Mouse (Mus musculus) MEL-GATA-1-ER (cell line): ENCODE measurements around the gene Ndufc1.
A peak's percentile ranks its signal among the peaks of the same experiment; 100 is the strongest.
"Not testable (repeated sequence)": the region's sequence is repeated elsewhere in the genome, so short reads cannot be mapped to it uniquely, and the experiment has no call there.

Experiments used
- DNase-seq: peaks from one replicate; pipeline ENCODE4 v3.0.0-alpha.2; 2012; ENCODE audit warnings: low read depth; ENCODE audit errors: extremely low read depth

Ndufc1 gene

GRCm38 (mm10) chr3:51371826-51372225 lies 37.0 kb downstream of the Ndufc1 start:
- no peak for DNase-seq

- no peak for DNase-seq
These were observed 40.8 kb downstream of the Ndufc1 start for GRCm38 (mm10) chr3:51368011-51368410.

- DNase-seq: no peak
These were observed 41.9 kb downstream of the Ndufc1 start for GRCm38 (mm10) chr3:51366926-51367325.

GRCm38 (mm10) chr3:51365517-51365882 lies 43.3 kb downstream of the Ndufc1 start:
- no peak for DNase-seq

GRCm38 (mm10) chr3:51364703-51365516 lies 43.9 kb downstream of the Ndufc1 start:
- DNase-seq: peak; percentile 87

GRCm38 (mm10) chr3:51361066-51361465 lies 47.7 kb downstream of the Ndufc1 start:
- DNase-seq: peak; percentile 81

GRCm38 (mm10) chr3:51359558-51360307 lies 49.1 kb downstream of the Ndufc1 start:
- DNase-seq: no peak

- DNase-seq: peak; percentile 84
These were observed 49.9 kb downstream of the Ndufc1 start for GRCm38 (mm10) chr3:51358660-51359557.

GRCm38 (mm10) chr3:51358181-51358580 lies 50.6 kb downstream of the Ndufc1 start:
- DNase-seq: peak; percentile 86

- peak; percentile 78 for DNase-seq
These were observed 51.2 kb downstream of the Ndufc1 start for GRCm38 (mm10) chr3:51357624-51358023.

GRCm38 (mm10) chr3:51357078-51357477 lies 51.7 kb downstream of the Ndufc1 start:
- DNase-seq: no peak

- not testable (repeated sequence) for DNase-seq
These were observed 53.8 kb downstream of the Ndufc1 start for GRCm38 (mm10) chr3:51354956-51355355.
